Mouse (Mus musculus) bone marrow macrophage, adult 2 months (primary cell): ENCODE results near the gene Tob1. TPM values are rescaled to one million over a fixed set of nuclear protein-coding genes. Genes with fewer than 3 reads are reported as not detected.
A peak's percentile ranks its signal among the peaks of the same experiment; 100 is the strongest.

Experiments used
- H3K27ac ChIP-seq: 2 replicates; pipeline ENCODE4 v1.5.1; 2012; ENCODE audit warnings: low read depth, low read length; ENCODE audit not compliant: insufficient read depth
- H3K4me1 ChIP-seq: 2 replicates; pipeline ENCODE4 v1.6.1; 2012; ENCODE audit warnings: low read length; ENCODE audit not compliant: control insufficient read depth, insufficient read depth
- H3K4me3 ChIP-seq: 2 replicates; pipeline ENCODE4 v1.5.1; 2012; ENCODE audit warnings: mild to moderate bottlenecking, low read length, moderate library complexity; ENCODE audit not compliant: insufficient read depth
- CTCF ChIP-seq: IDR thresholded peaks from 2 replicates; pipeline ENCODE4 v1.5.1; 2012; ENCODE audit warnings: low read depth, mild to moderate bottlenecking, low read length, moderate library complexity
- POLR2A ChIP-seq: IDR thresholded peaks from 2 replicates; pipeline ENCODE4 v1.6.1; 2012; ENCODE audit warnings: mild to moderate bottlenecking, low read depth, low read length, borderline replicate concordance
- polyA plus RNA-seq: library from polyadenylated mRNA; stranded (reverse); fragments of >200 nt; gene quantifications from 2 replicates; pipeline ENCODE4 v1.2.4, GENCODE M21; 2012; ENCODE audit not compliant: missing spikeins, insufficient read depth, insufficient read length

Tob1 gene
- polyA plus RNA-seq = 16.7 and 17.1 TPM in 2 replicates

- peak within 1 kb of the TSS; percentile 87 for H3K4me3 ChIP-seq
- H3K27ac ChIP-seq = peak within 1 kb of the TSS; percentile 98
- TF ChIP-seq POLR2A (peak; percentile 98), CTCF (no peak)
- peaks cover 28% of the 10 kb centered on the region for H3K4me1 ChIP-seq
Observed at GRCm38 (mm10) chr11:94211124-94211603, at the start of gene Tob1. Gene Tob1 (plus strand): TSS chr11:94211454.

GRCm38 (mm10) chr11:94161867-94162581, 49.2 kb upstream of the Tob1 start:
- H3K27ac ChIP-seq = peak overlapping the region; percentile 97

GRCm38 (mm10) chr11:94163005-94163767, 48.1 kb upstream of the Tob1 start:
- Histone ChIP-seq H3K4me1 (peaks cover 30% of the 10 kb centered on the region), H3K27ac (no peak overlapping the region)
- no peak for TF ChIP-seq POLR2A
- no peak for TF ChIP-seq CTCF

More at GRCm38 (mm10) chr11:94161867-94162581, 49.2 kb upstream of the Tob1 start:
- Histone ChIP-seq H3K4me1 (peaks cover 30% of the 10 kb centered on the region), H3K4me3 (no peak overlapping the region)
- TF ChIP-seq CTCF (no peak), POLR2A (no peak)

GRCm38 (mm10) chr11:94165745-94166144, 45.5 kb upstream of the Tob1 start:
- TF ChIP-seq POLR2A = no peak
- TF ChIP-seq CTCF = no peak
- Histone ChIP-seq H3K4me1 (peaks cover 12% of the 10 kb centered on the region), H3K27ac (no peak overlapping the region), H3K4me3 (no peak overlapping the region)

More at GRCm38 (mm10) chr11:94163005-94163767, 48.1 kb upstream of the Tob1 start:
- no peak overlapping the region for H3K4me3 ChIP-seq

- Histone ChIP-seq H3K4me3 (no peak overlapping the region), H3K27ac (no peak overlapping the region), H3K4me1 (no peaks in the 10 kb centered on the region)
- TF ChIP-seq POLR2A (no peak), CTCF (no peak)
Observed at GRCm38 (mm10) chr11:94168238-94168637, 43.0 kb upstream of the Tob1 start.

GRCm38 (mm10) chr11:94169596-94169995, 41.7 kb upstream of the Tob1 start:
- Histone ChIP-seq H3K27ac (no peak overlapping the region), H3K4me1 (no peaks in the 10 kb centered on the region), H3K4me3 (no peak overlapping the region)
- TF ChIP-seq POLR2A = no peak

GRCm38 (mm10) chr11:94171691-94172090, 39.6 kb upstream of the Tob1 start:
- no peak overlapping the region for H3K27ac ChIP-seq
- H3K4me3 ChIP-seq = no peak overlapping the region
- H3K4me1 ChIP-seq = no peaks in the 10 kb centered on the region
- no peak for TF ChIP-seq CTCF
- TF ChIP-seq POLR2A = no peak

- Histone ChIP-seq H3K27ac (no peak overlapping the region), H3K4me3 (no peak overlapping the region), H3K4me1 (no peaks in the 10 kb centered on the region)
- TF ChIP-seq POLR2A = no peak
- no peak for TF ChIP-seq CTCF
Observed at GRCm38 (mm10) chr11:94172186-94172585, 39.1 kb upstream of the Tob1 start.

GRCm38 (mm10) chr11:94173726-94174146, 37.5 kb upstream of the Tob1 start:
- H3K27ac ChIP-seq = no peak overlapping the region
- H3K4me3 ChIP-seq = no peak overlapping the region
- H3K4me1 ChIP-seq = no peaks in the 10 kb centered on the region
- TF ChIP-seq POLR2A = no peak
- no peak for TF ChIP-seq CTCF

GRCm38 (mm10) chr11:94175288-94175687, 36.0 kb upstream of the Tob1 start:
- Histone ChIP-seq H3K4me3 (no peak overlapping the region), H3K27ac (no peak overlapping the region), H3K4me1 (no peaks in the 10 kb centered on the region)
- no peak for TF ChIP-seq CTCF
- no peak for TF ChIP-seq POLR2A
